Mouse (Mus musculus) liver, embryonic 14.5 days (tissue): ENCODE data around the gene Mob1a. TPM values are rescaled to one million over a fixed set of nuclear protein-coding genes. Genes with fewer than 3 reads are reported as not detected.

ENCODE experiments used
- ATAC-seq: fragments of 200-750 bp; cut with Nextera tagmentation; 2 replicates; pipeline ENCODE4 v1.8.0; 2017; ENCODE audit warnings: moderate number of reproducible peaks, mild to moderate bottlenecking, moderate library complexity; ENCODE audit not compliant: insufficient read depth
- DNase-seq, 3 experiments: peaks; one replicate each; pipeline ENCODE4 v3.0.0-alpha.2; 2012 to 2013; ENCODE audit warnings: low read depth in 3 of 3, low spot score in 3 of 3
- H3K27ac ChIP-seq: fragments of 300-500 bp; sonication (generic); 2 replicates; pipeline ENCODE4 v1.5.1; 2014; ENCODE audit warnings: moderate library complexity, mild to moderate bottlenecking, control low read depth, inconsistent platforms
- H3K27me3 ChIP-seq: fragments of 300-500 bp; sonication (generic); 2 replicates; pipeline ENCODE4 v1.6.1; 2014; ENCODE audit warnings: mild to moderate bottlenecking, low read length, moderate library complexity; ENCODE audit not compliant: control insufficient read depth, insufficient read depth
- H3K36me3 ChIP-seq: fragments of 300-500 bp; sonication (generic); replicated peaks from 2 replicates; pipeline ENCODE4 v1.6.1; 2014; ENCODE audit warnings: low read depth; ENCODE audit not compliant: control insufficient read depth, insufficient read depth
- H3K4me1 ChIP-seq, 2 experiments: fragments of 200-500 bp in 1 of 2; fragments of 300-500 bp in 1 of 2; sonication (generic) in 1 of 2; replicated peaks; 2 replicates each; pipeline ENCODE4 v1.6.1; 2012 to 2014; ENCODE audit warnings: antibody characterized with exemption in 1 of 2, inconsistent platforms in 1 of 2, low read length in 1 of 2; ENCODE audit not compliant: control insufficient read depth in 2 of 2, insufficient read depth in 2 of 2
- H3K4me2 ChIP-seq: fragments of 300-500 bp; sonication (generic); 2 replicates; pipeline ENCODE4 v1.6.1; 2014; ENCODE audit warnings: low read depth, mild to moderate bottlenecking, control low read depth, moderate library complexity
- H3K4me3 ChIP-seq, 2 experiments: fragments of 200-500 bp in 1 of 2; fragments of 300-500 bp in 1 of 2; sonication (generic) in 1 of 2; 2 replicates each; pipeline ENCODE4 v1.5.1; 2012 to 2014; ENCODE audit warnings: low read depth in 2 of 2, low read length in 2 of 2, mild to moderate bottlenecking in 2 of 2, control low read depth in 1 of 2, inconsistent platforms in 1 of 2, moderate library complexity in 1 of 2; ENCODE audit not compliant: insufficient read depth in 1 of 2
- H3K9ac ChIP-seq: fragments of 300-500 bp; sonication (generic); replicated peaks from 2 replicates; pipeline ENCODE4 v1.6.1; 2014; ENCODE audit warnings: mild to moderate bottlenecking, control low read depth, moderate library complexity
- H3K9me3 ChIP-seq: fragments of 300-500 bp; sonication (generic); 2 replicates; pipeline ENCODE4 v1.6.1; 2016; ENCODE audit warnings: low read length, mixed read lengths; ENCODE audit not compliant: control insufficient read depth
- CTCF ChIP-seq: IDR thresholded peaks from 2 replicates; pipeline ENCODE4 v1.5.1; 2016; ENCODE audit warnings: antibody characterized with exemption, low read depth, control low read depth
- EP300 ChIP-seq: IDR thresholded peaks from 2 replicates; pipeline ENCODE4 v1.6.1; 2016; ENCODE audit warnings: antibody characterized with exemption, low read depth
- WGBS: fragments of 180-500 bp; shearing (Covaris S2); extraction: QIAGEN DNeasy Blood & Tissue Kit; methylation state at CpG from one replicate; pipeline ENCODE4 v1.1.7; 2014; ENCODE audit not compliant: insufficient replicate concordance; 5-methylcytosine and 5-hydroxymethylcytosine counted together
- polyA plus RNA-seq, 2 experiments: library from polyadenylated mRNA; depleted of rRNA in 1 of 2; stranded (reverse) in 1 of 2; unstranded in 1 of 2; fragments of >200 nt; fragmentation: Nextera tagmentation in 1 of 2; extraction: Ambion mirVana in 1 of 2; gene quantifications; 2 replicates each; pipeline versions ENCODE4 v1.2.1 to v1.2.3; 2012 to 2014

Gene Mob1a
- polyA plus RNA-seq, 2 experiments: 25.2 to 39.4 TPM

DNA sequence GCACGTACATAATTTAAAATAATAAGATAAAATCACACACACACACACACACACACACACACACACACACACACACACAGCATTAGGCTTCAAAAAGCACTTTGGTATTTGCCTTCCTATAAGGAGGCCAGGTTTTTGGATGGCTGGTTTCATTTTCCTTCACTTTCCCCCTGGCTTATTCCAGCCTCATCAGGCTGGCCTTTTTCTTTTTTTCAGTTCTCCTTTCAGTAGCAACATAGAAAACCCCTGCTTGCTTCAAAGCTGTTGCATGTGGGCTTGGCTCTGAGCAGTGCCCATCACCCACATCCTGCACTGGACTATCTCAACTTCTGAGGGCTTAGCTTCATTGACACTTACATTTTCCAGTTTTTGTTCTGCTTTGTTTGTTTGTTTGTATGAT, 3.9 kb upstream of the Mob1a start:
- Histone ChIP-seq H3K4me1 (peaks cover 10 to 13% of the 10 kb centered on the region in 2 experiments), H3K9me3 (no peaks in the 10 kb centered on the region), H3K36me3 (peaks cover 4% of the 10 kb centered on the region; the same call in 1 of the 2 replicates), H3K9ac (no peak overlapping the region), H3K27me3 (no peaks in the 10 kb centered on the region), H3K4me3 (no peak overlapping the region), H3K27ac (no peak overlapping the region), H3K4me2 (no peak overlapping the region)
- DNase-seq (no peak), ATAC-seq (no peak)
- TF ChIP-seq EP300: no peak
- no peak for TF ChIP-seq CTCF
- 57% methylated on average over 1 of the region's 1 CpGs for WGBS

DNA sequence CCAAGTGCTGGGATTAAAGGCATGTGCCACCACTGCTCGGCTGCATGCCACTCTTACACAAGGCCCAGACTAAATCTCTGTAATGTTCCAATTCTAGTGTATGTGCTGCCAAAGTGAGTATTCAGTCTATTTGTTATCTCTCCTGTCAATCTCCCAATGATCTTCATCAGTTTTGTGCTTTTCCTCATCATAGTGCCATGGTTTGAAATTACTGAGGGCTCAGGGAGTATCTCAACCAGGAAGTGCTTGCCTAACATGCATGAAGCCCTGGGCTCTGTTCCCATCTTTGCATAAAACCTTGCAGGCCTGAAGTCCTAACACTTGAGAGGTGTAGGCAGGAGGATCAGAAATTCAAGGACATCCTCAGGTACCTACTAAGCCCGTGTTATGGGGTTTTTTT, 3.0 kb upstream of the Mob1a start:
- DNase-seq: no peak
- Histone ChIP-seq H3K4me3 (no peak overlapping the region), H3K4me2 (no peak overlapping the region), H3K9ac (no peak overlapping the region), H3K4me1 (peaks cover 15 to 16% of the 10 kb centered on the region in 2 experiments), H3K27me3 (no peaks in the 10 kb centered on the region), H3K36me3 (peaks cover 5% of the 10 kb centered on the region), H3K27ac (no peak overlapping the region), H3K9me3 (no peaks in the 10 kb centered on the region)
- ATAC-seq: no peak
- TF ChIP-seq CTCF: no peak
- no peak for TF ChIP-seq EP300
- WGBS: 63% methylated on average over 2 of the region's 2 CpGs

GRCm38 (mm10) chr6:83323652-83324419, 2.0 kb upstream of the Mob1a start:
- H3K4me2 ChIP-seq: peak overlapping the region; percentile 97; the same call in 1 of the 2 replicates
- no peak overlapping the region for H3K27ac ChIP-seq

DNA sequence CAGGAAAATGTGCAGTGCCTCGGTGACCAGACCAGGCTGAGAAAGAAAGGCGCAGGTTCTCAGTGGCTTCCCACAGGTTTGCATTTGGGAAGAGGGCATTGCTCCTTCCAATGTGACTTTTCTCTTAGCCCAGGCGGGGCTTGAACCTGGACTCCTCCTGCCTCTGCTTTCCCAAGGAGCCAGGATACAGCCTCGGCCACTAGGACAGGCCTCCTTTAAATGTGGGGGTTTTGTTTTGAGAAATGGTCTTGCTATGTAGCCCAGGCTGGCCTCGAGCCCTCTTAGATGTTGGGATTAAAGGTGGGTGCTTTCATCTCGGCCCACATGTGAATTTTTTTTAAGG, 549 bp downstream of the Mob1a start:
- ATAC-seq (peak; percentile 28), DNase-seq (no peak)
- H3K27me3 ChIP-seq: no peaks in the 10 kb centered on the region
- TF ChIP-seq CTCF (0 out of 2 replicates have a peak, but pooled peaks have one; percentile 12), EP300 (no peak)
- peak overlapping the region; percentile 96 for H3K9ac ChIP-seq
- H3K27ac ChIP-seq: peak overlapping the region; percentile 85
- H3K9me3 ChIP-seq: no peaks in the 10 kb centered on the region
- H3K36me3 ChIP-seq: peaks cover 34% of the 10 kb centered on the region
- peaks cover 15 to 17% of the 10 kb centered on the region in 2 experiments for H3K4me1 ChIP-seq
- peak overlapping the region; percentile 87 for H3K4me2 ChIP-seq
- H3K4me3 ChIP-seq: peak overlapping the region; percentile 95 to 98
- 2% methylated on average over 6 of the region's 6 CpGs for WGBS

More at GRCm38 (mm10) chr6:83323652-83324419, 2.0 kb upstream of the Mob1a start:
- no peak for DNase-seq
- peaks cover 15 to 17% of the 10 kb centered on the region in 2 experiments for H3K4me1 ChIP-seq
- no peak overlapping the region for H3K4me3 ChIP-seq
- H3K9me3 ChIP-seq: no peaks in the 10 kb centered on the region
- TF ChIP-seq EP300: no peak
- TF ChIP-seq CTCF: no peak
- no peaks in the 10 kb centered on the region for H3K27me3 ChIP-seq
- no peak for ATAC-seq
- no peak overlapping the region; the same call in 1 of the 2 replicates for H3K9ac ChIP-seq
- peaks cover 9% of the 10 kb centered on the region for H3K36me3 ChIP-seq
- WGBS: 39% methylated on average over 8 of the region's 8 CpGs

DNA sequence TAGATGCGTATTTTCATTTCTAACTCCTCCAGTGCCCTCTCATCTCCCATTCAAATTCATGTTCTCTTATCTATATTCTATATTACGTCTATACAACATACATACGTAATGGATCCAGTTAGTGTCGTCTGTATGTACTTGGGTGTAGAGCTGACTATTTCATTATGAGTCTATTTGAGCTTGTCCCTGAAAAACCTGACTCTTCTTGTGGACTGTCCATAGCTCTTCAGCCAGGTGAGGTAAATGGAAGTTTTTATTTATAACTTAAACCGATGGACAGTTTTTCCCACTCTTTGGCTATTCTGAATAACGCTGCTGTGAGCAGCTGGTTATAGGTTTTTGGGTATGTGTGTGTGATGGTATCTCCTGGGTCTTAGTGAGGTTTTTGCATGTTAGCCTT, 945 bp downstream of the Mob1a start:
- Histone ChIP-seq H3K27me3 (no peaks in the 10 kb centered on the region), H3K27ac (peak overlapping the region; percentile 85), H3K4me2 (peak overlapping the region; percentile 87), H3K4me3 (peak overlapping the region; percentile 95 to 98), H3K9me3 (no peaks in the 10 kb centered on the region), H3K4me1 (peaks cover 15 to 17% of the 10 kb centered on the region in 2 experiments), H3K9ac (peak overlapping the region; percentile 96), H3K36me3 (peaks cover 38% of the 10 kb centered on the region)
- ATAC-seq: no peak
- no peak for DNase-seq
- 22% methylated on average over 6 of the region's 6 CpGs for WGBS
- TF ChIP-seq EP300 (no peak), CTCF (no peak)
